Mouse (Mus musculus): ENCODE measurements around the gene Kcnip1. TPM values are rescaled to one million over a fixed set of nuclear protein-coding genes. Genes with fewer than 3 reads are reported as not detected.
A peak's percentile ranks its signal among the peaks of the same experiment; 100 is the strongest.

Gene Kcnip1
- polyA plus RNA-seq, 1 experiment, result 0.12 TPM

DNA sequence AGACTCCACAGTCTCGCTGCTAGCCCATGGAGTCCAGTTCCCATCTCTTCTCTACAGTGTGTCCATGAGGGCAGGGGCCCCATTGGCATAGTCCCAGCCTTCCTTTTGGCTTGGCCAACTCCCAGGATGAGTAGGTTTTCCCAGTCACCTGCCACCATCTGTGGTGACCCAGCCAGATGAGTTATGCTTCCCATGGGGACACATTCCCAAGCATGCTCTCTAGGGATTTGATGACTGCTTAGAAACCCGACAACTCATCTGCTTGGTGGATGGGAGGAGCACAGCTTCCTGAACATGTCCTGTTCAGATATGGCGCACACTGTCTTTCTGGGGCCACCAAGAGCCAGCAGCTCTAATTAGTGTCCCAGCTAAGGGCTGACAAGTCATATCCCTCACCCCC is 252.8 kb downstream of the Kcnip1 start:
- Histone ChIP-seq H3K4me1 (replicated peaks; ENCODE audit: control insufficient read depth, insufficient read depth, low read length) (0 out of 2 replicates have a peak, but pooled peaks cover 4% of the 10 kb centered on the region), H3K36me3 (ENCODE audit: control insufficient read depth, insufficient read depth, low read length) (no peaks in the 10 kb centered on the region), H3K27ac (ENCODE audit: control insufficient read depth, insufficient read depth, low read length) (no peak overlapping the region), H3K4me3 (ENCODE audit: control insufficient read depth, insufficient read depth, low read length) (no peak overlapping the region), H3K27me3 (ENCODE audit: control insufficient read depth, insufficient read depth, low read length) (no peaks in the 10 kb centered on the region)
- no peak for DNase-seq
- TF ChIP-seq POLR2A (IDR thresholded peaks at IDR 0.05; ENCODE audit: control insufficient read depth, extremely low read depth, insufficient read depth, low read length, poor library complexity) (no peak), CTCF (IDR thresholded peaks at IDR 0.05; ENCODE audit: borderline replicate concordance, control insufficient read depth, extremely low read depth, insufficient read depth, low read length, poor library complexity) (no peak)
- 85% methylated on average over 3 of the region's 3 CpGs for WGBS

DNA sequence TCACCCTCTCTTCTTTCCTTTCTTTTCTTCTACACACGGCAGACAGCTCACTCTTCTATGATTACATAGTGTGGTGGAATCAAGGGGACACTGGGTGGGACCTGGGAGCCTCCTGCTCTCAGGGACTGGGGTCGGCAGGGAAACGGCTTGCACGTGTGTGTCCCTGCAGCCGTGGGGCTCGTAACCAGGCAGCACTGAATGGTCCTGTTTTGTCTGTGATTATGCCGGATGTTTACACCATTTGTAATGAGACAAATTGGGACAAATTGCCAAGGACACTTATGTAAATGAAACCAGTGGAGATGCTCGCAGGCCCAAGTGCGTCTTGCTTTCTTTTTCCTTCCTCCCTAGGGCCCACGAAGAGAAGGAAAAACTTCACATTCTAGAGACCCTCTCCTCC is 256.5 kb downstream of the Kcnip1 start:
- no peak for DNase-seq
- Histone ChIP-seq H3K27me3 (ENCODE audit: control insufficient read depth, insufficient read depth, low read length) (no peaks in the 10 kb centered on the region), H3K4me3 (ENCODE audit: control insufficient read depth, insufficient read depth, low read length) (no peak overlapping the region), H3K27ac (ENCODE audit: control insufficient read depth, insufficient read depth, low read length) (no peak overlapping the region), H3K4me1 (replicated peaks; ENCODE audit: control insufficient read depth, insufficient read depth, low read length) (no peaks in the 10 kb centered on the region), H3K36me3 (ENCODE audit: control insufficient read depth, insufficient read depth, low read length) (no peaks in the 10 kb centered on the region)
- TF ChIP-seq POLR2A (IDR thresholded peaks at IDR 0.05; ENCODE audit: control insufficient read depth, extremely low read depth, insufficient read depth, low read length, poor library complexity) (no peak), CTCF (IDR thresholded peaks at IDR 0.05; ENCODE audit: borderline replicate concordance, control insufficient read depth, extremely low read depth, insufficient read depth, low read length, poor library complexity) (no peak)
- WGBS, result 72% methylated on average over 10 of the region's 10 CpGs

DNA sequence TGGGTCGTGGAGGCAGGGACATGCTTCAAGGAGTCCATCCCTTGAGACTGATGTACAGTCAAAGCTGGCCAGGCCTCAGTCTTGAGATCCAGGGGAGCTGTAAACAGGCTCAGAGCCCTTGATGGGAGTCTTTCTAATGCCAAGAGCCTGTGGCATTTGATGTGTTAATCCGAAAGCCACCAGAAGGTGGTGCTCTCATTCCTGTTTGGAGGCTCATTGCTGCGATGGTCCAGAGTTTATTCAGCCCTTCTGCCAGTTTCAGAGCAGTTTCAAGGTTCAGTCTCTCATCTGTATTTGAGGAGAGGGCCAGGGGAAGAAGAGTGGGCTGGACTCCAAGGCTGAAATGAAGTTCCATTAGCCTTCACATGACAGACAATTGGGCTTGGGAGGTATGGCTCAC is 259.7 kb downstream of the Kcnip1 start:
- TF ChIP-seq CTCF (IDR thresholded peaks at IDR 0.05; ENCODE audit: borderline replicate concordance, control insufficient read depth, extremely low read depth, insufficient read depth, low read length, poor library complexity) (no peak), POLR2A (IDR thresholded peaks at IDR 0.05; ENCODE audit: control insufficient read depth, extremely low read depth, insufficient read depth, low read length, poor library complexity) (no peak)
- H3K4me1 ChIP-seq (replicated peaks; ENCODE audit: control insufficient read depth, insufficient read depth, low read length), result no peaks in the 10 kb centered on the region
- no peaks in the 10 kb centered on the region for H3K27me3 ChIP-seq (ENCODE audit: control insufficient read depth, insufficient read depth, low read length)
- H3K36me3 ChIP-seq (ENCODE audit: control insufficient read depth, insufficient read depth, low read length), result no peaks in the 10 kb centered on the region
- WGBS, result 9% methylated on average over 3 of the region's 3 CpGs
- no peak overlapping the region for H3K4me3 ChIP-seq (ENCODE audit: control insufficient read depth, insufficient read depth, low read length)
- no peak overlapping the region for H3K27ac ChIP-seq (ENCODE audit: control insufficient read depth, insufficient read depth, low read length)
- DNase-seq, result peak; percentile 38

DNA sequence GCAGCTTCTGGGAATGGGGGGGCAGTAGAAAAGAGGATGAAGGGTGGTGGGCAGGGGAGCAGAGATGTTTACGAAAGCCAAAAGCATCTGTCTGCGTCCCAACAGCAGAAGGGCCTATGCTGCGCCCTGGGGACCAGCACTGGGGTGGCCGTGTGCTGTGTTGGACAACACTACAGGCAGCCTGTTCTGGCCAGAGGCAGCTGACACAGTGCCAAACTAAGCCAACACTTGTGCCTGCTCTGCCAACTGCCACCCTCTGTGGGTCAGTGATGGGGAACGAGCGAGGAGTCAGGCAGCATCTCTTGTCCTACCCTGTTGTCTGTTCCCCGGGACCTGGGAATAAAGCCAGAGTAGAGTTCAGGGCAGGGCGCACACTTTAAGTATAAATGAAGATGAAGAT is 260.6 kb downstream of the Kcnip1 start:
- Histone ChIP-seq H3K4me3 (ENCODE audit: control insufficient read depth, insufficient read depth, low read length) (no peak overlapping the region), H3K4me1 (replicated peaks; ENCODE audit: control insufficient read depth, insufficient read depth, low read length) (no peaks in the 10 kb centered on the region), H3K36me3 (ENCODE audit: control insufficient read depth, insufficient read depth, low read length) (no peaks in the 10 kb centered on the region), H3K27me3 (ENCODE audit: control insufficient read depth, insufficient read depth, low read length) (no peaks in the 10 kb centered on the region), H3K27ac (ENCODE audit: control insufficient read depth, insufficient read depth, low read length) (no peak overlapping the region)
- no peak for DNase-seq
- WGBS, result 89% methylated on average over 8 of the region's 8 CpGs
- no peak for TF ChIP-seq POLR2A (IDR thresholded peaks at IDR 0.05; ENCODE audit: control insufficient read depth, extremely low read depth, insufficient read depth, low read length, poor library complexity)
- TF ChIP-seq CTCF (IDR thresholded peaks at IDR 0.05; ENCODE audit: borderline replicate concordance, control insufficient read depth, extremely low read depth, insufficient read depth, low read length, poor library complexity), result no peak

DNA sequence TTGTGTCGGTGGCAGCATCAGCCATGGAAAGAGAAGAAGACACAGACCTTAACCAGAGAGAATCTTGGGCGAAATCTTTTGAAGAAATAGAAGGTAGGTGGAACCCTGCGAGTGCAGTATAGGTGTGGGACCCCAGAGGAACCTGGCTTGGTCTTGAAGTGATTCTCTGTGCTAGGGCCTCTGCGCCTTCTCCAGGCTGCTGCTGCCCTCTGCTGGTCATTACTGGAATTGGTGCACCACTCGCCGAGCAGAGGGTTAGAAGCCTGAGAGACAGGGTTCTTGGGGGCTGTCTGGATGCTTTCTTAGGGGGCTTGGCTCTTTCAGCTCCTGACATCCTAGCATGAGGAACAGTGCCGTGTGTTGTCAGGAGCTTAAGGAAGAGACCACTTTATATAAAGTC is 271.7 kb downstream of the Kcnip1 start:
- Histone ChIP-seq H3K36me3 (ENCODE audit: control insufficient read depth, insufficient read depth, low read length) (no peaks in the 10 kb centered on the region), H3K27ac (ENCODE audit: control insufficient read depth, insufficient read depth, low read length) (no peak overlapping the region), H3K4me3 (ENCODE audit: control insufficient read depth, insufficient read depth, low read length) (no peak overlapping the region), H3K27me3 (ENCODE audit: control insufficient read depth, insufficient read depth, low read length) (no peaks in the 10 kb centered on the region), H3K4me1 (replicated peaks; ENCODE audit: control insufficient read depth, insufficient read depth, low read length) (no peaks in the 10 kb centered on the region)
- 29% methylated on average over 7 of the region's 7 CpGs for WGBS
- TF ChIP-seq POLR2A (IDR thresholded peaks at IDR 0.05; ENCODE audit: control insufficient read depth, extremely low read depth, insufficient read depth, low read length, poor library complexity) (no peak), CTCF (IDR thresholded peaks at IDR 0.05; ENCODE audit: borderline replicate concordance, control insufficient read depth, extremely low read depth, insufficient read depth, low read length, poor library complexity) (peak; percentile 88)
- peak; percentile 63 for DNase-seq

DNA sequence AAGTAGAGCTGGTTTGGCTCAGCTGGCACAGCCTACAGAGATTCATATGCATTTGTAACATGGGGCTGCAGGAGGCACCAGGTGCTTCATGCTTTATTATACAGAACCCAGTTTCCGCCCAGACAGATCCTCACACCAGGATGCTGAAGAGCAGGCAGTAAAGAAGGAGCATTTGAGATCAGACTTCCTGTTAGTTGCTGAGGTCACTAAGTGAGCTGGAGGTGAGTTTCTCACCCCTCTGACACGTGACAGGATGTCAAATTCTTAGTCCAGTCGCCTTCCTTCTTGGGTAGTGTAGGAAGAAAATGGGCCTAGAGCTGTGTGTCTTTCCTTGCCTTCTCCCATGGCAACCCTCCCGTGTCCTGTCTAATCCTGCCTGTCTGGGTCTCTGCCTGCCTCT is 286.2 kb downstream of the Kcnip1 start:
- WGBS, result 27% methylated on average over 4 of the region's 4 CpGs
- Histone ChIP-seq H3K27ac (ENCODE audit: control insufficient read depth, insufficient read depth, low read length) (no peak overlapping the region), H3K27me3 (ENCODE audit: control insufficient read depth, insufficient read depth, low read length) (no peaks in the 10 kb centered on the region)

DNA sequence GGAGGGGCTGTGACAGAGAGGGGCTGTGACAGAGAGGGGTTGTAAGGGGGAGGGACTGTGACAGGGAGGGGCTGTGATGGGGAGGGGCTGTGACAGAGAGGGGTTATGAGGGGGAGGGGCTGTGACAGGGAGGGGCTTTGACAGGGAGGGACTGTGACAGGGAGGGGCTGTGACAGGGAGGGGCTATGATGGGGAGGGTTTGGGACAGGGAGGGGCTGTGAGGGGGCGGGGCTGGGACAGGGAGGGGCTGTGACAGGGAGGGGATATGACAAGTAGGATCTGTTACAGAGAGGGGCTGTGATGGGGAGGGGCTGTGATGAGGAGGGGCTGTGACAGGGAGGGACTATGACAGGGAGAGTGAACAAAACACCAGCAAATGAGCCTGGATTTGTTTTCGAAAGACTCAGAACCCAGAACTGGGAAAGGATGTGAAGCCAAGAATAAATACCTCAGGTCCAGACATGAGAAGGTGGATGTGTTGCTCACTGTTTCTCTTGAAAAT is 290.9 kb downstream of the Kcnip1 start:
- DNase-seq, result no peak
- WGBS, result 63% methylated on average over 2 of the region's 2 CpGs
- no peaks in the 10 kb centered on the region; the same call in 1 of the 2 replicates for H3K4me1 ChIP-seq (replicated peaks; ENCODE audit: control insufficient read depth, insufficient read depth, low read length)
- no peak overlapping the region for H3K4me3 ChIP-seq (ENCODE audit: control insufficient read depth, insufficient read depth, low read length)
- H3K36me3 ChIP-seq (ENCODE audit: control insufficient read depth, insufficient read depth, low read length), result no peaks in the 10 kb centered on the region
- TF ChIP-seq CTCF (IDR thresholded peaks at IDR 0.05; ENCODE audit: borderline replicate concordance, control insufficient read depth, extremely low read depth, insufficient read depth, low read length, poor library complexity) (no peak), POLR2A (IDR thresholded peaks at IDR 0.05; ENCODE audit: control insufficient read depth, extremely low read depth, insufficient read depth, low read length, poor library complexity) (no peak)
- H3K27me3 ChIP-seq (ENCODE audit: control insufficient read depth, insufficient read depth, low read length), result no peaks in the 10 kb centered on the region
- no peak overlapping the region for H3K27ac ChIP-seq (ENCODE audit: control insufficient read depth, insufficient read depth, low read length)

More for the DNA sequence above, 286.2 kb downstream of the Kcnip1 start:
- no peak overlapping the region for H3K4me3 ChIP-seq (ENCODE audit: control insufficient read depth, insufficient read depth, low read length)
- H3K36me3 ChIP-seq (ENCODE audit: control insufficient read depth, insufficient read depth, low read length), result no peaks in the 10 kb centered on the region
- DNase-seq, result no peak
- TF ChIP-seq CTCF (IDR thresholded peaks at IDR 0.05; ENCODE audit: borderline replicate concordance, control insufficient read depth, extremely low read depth, insufficient read depth, low read length, poor library complexity) (no peak), POLR2A (IDR thresholded peaks at IDR 0.05; ENCODE audit: control insufficient read depth, extremely low read depth, insufficient read depth, low read length, poor library complexity) (no peak)
- H3K4me1 ChIP-seq (replicated peaks; ENCODE audit: control insufficient read depth, insufficient read depth, low read length), result no peaks in the 10 kb centered on the region
